In the genomic region with DNA sequence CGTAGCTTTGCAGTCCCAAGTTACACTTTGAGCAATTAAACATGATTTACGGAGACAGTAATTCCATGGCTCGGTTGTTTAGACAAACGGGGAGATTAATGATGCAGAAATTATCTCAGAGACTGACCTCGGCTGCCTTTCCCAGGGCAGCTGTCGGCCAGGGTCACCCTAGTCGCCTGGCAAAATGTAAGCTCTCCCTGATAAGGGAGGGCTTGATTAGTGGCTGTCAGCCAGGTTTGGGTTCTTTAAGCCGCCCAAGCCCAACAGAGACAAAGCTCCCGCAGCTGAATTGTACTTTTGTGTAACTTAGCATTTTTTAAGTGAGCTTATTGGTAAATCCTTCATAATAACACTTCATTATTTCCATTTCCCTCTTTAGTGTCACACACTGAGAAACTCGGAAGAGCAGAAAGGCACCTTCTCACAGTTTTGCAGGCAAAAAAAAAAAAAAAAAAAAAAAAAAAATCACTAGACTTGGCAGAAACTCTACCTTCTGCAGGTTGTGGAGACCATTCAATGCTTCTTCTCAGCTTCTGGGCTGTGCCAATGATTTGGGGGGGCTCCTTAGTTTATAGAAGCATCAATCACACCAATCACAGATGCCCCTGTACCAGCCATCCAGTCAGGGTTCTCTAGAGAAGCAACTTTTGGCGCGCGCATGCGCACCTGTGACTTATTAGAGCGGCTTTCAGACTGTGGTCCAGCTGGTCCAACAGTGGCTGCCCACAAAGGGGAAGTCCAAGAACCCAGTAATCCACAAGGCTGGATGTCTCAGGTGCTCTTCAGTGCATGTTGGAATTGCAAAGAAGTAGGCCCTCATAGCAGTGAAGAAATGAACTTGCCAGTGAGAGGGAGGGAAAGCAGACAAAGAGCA, we compare ENCODE assay signal across 10 mouse cellular contexts. TPM values are rescaled to one million over a fixed set of nuclear protein-coding genes. Genes with fewer than 3 reads are reported as not detected.
DNase-seq lines count a peak whose midpoint lies in the region; ATAC-seq and TF ChIP-seq lines count a peak whose summit lies in the region.
"Had no signal": no experiment of that assay in that cellular context is flagged by ENCODE, and none has a peak within 500 bp of the region (broad histone marks: within the 10 kb centered on the region; RNA-seq: fewer than 3 reads in every experiment).

No protein-coding gene starts in this region.

- TF ChIP-seq CTCF in heart, postnatal 0 days (IDR thresholded peaks at IDR 0.05; ENCODE audit: low read depth): no peak

- no peak overlapping the region for H3K27ac ChIP-seq in midbrain, embryonic 16.5 days (ENCODE audit: low read length)
- H3K27ac ChIP-seq in midbrain, embryonic 13.5 days: no peak overlapping the region
- no peak overlapping the region for H3K27ac ChIP-seq in heart, postnatal 0 days (ENCODE audit: low read depth)
- no peak overlapping the region for H3K27ac ChIP-seq in limb, embryonic 11.5 days (replicated peaks; ENCODE audit: low read depth, low read length)
- H3K27ac ChIP-seq in stomach, embryonic 16.5 days (ENCODE audit: low read length): peak overlapping the region; percentile 25; the same call in 1 of the 2 replicates
- H3K27ac ChIP-seq: embryonic facial prominence, embryonic 15.5 days had no signal

- no peak for ATAC-seq in midbrain, embryonic 16.5 days
- ATAC-seq in midbrain, embryonic 13.5 days: no peak
- peak; percentile 57; the same call in 1 of the 2 replicates for ATAC-seq in heart, postnatal 0 days (ENCODE audit: insufficient read depth, low read depth)
- no peak for ATAC-seq in limb, embryonic 11.5 days (ENCODE audit: insufficient number of reproducible peaks, low FRiP score, low TSS enrichment, low read depth)
- ATAC-seq in stomach, embryonic 16.5 days (ENCODE audit: insufficient read depth, low FRiP score): no peak
- ATAC-seq in erythroid progenitor cell, adult 5-6 weeks (replicated peaks; ENCODE audit: low FRiP score, poor library complexity, severe bottlenecking): no peak

- 54% methylated on average over 15 of the region's 15 CpGs for WGBS in midbrain, embryonic 16.5 days
- WGBS in midbrain, embryonic 13.5 days: 57% methylated on average over 15 of the region's 15 CpGs
- WGBS in heart, postnatal 0 days: 35% methylated on average over 15 of the region's 15 CpGs
- 19% methylated on average over 15 of the region's 15 CpGs for WGBS in limb, embryonic 11.5 days
- 26% methylated on average over 15 of the region's 15 CpGs for WGBS in stomach, embryonic 16.5 days

- H3K4me3 ChIP-seq in midbrain, embryonic 16.5 days (ENCODE audit: low read depth, low read length): no peak overlapping the region
- H3K4me3 ChIP-seq in midbrain, embryonic 13.5 days (replicated peaks): no peak overlapping the region
- H3K4me3 ChIP-seq in heart, postnatal 0 days (ENCODE audit: low read depth, low read length): 0 out of 2 replicates have a peak overlapping the region, but pooled peaks have one; percentile 8
- no peak overlapping the region for H3K4me3 ChIP-seq in limb, embryonic 11.5 days (ENCODE audit: low read depth, low read length)
- H3K4me3 ChIP-seq in stomach, embryonic 16.5 days (replicated peaks; ENCODE audit: low read length): peak overlapping the region; percentile 3
- H3K4me3 ChIP-seq: embryonic facial prominence, embryonic 15.5 days had no signal

- no peak for TF ChIP-seq EP300 in heart, postnatal 0 days (IDR thresholded peaks at IDR 0.05; ENCODE audit: low read depth)

- no peaks in the 10 kb centered on the region for H3K27me3 ChIP-seq in midbrain, embryonic 16.5 days (ENCODE audit: control insufficient read depth, insufficient read depth, low read depth, low read length)
- H3K27me3 ChIP-seq in midbrain, embryonic 13.5 days: no peaks in the 10 kb centered on the region
- peaks cover 16% of the 10 kb centered on the region; the same call in 1 of the 2 replicates for H3K27me3 ChIP-seq in heart, postnatal 0 days (ENCODE audit: control insufficient read depth, insufficient read depth, low read length)
- H3K27me3 ChIP-seq in limb, embryonic 11.5 days (ENCODE audit: control insufficient read depth, insufficient read depth, low read length): no peaks in the 10 kb centered on the region
- no peaks in the 10 kb centered on the region for H3K27me3 ChIP-seq in stomach, embryonic 16.5 days (ENCODE audit: control insufficient read depth, insufficient read depth, low read length)

- H3K4me1 ChIP-seq in midbrain, embryonic 16.5 days (ENCODE audit: control insufficient read depth, insufficient read depth, low read length): no peaks in the 10 kb centered on the region; the same call in 1 of the 2 replicates
- H3K4me1 ChIP-seq in midbrain, embryonic 13.5 days (replicated peaks): 0 out of 2 replicates have a peak, but pooled peaks cover 4% of the 10 kb centered on the region
- H3K4me1 ChIP-seq in heart, postnatal 0 days (ENCODE audit: control insufficient read depth, insufficient read depth): peaks cover 4% of the 10 kb centered on the region; the same call in 1 of the 2 replicates
- no peaks in the 10 kb centered on the region for H3K4me1 ChIP-seq in limb, embryonic 11.5 days (ENCODE audit: control insufficient read depth, insufficient read depth, low read length)
- peaks cover 12% of the 10 kb centered on the region for H3K4me1 ChIP-seq in stomach, embryonic 16.5 days (ENCODE audit: control insufficient read depth, insufficient read depth, low read length)
- H3K4me1 ChIP-seq: embryonic facial prominence, embryonic 15.5 days had no signal

- no peaks in the 10 kb centered on the region for H3K9me3 ChIP-seq in midbrain, embryonic 16.5 days (replicated peaks; ENCODE audit: control insufficient read depth, low read length, poor library complexity, severe bottlenecking)
- H3K9me3 ChIP-seq in midbrain, embryonic 13.5 days: no peaks in the 10 kb centered on the region
- no peaks in the 10 kb centered on the region for H3K9me3 ChIP-seq in heart, postnatal 0 days (replicated peaks; ENCODE audit: control insufficient read depth, low read length)
- H3K9me3 ChIP-seq in limb, embryonic 11.5 days (ENCODE audit: control insufficient read depth, low read length): no peaks in the 10 kb centered on the region
- no peaks in the 10 kb centered on the region for H3K9me3 ChIP-seq in stomach, embryonic 16.5 days (replicated peaks; ENCODE audit: control insufficient read depth, low read length)
- H3K9me3 ChIP-seq: embryonic facial prominence, embryonic 15.5 days had no signal

- peak; percentile 49 for DNase-seq in heart, postnatal 0 days (ENCODE audit: low spot score)
- peak; percentile 45 for DNase-seq in limb, embryonic 11.5 days (ENCODE audit: low spot score)
- DNase-seq in spleen, postnatal 14 days (ENCODE audit: low spot score in 2 of 2): no peak
- DNase-seq in c-Kit-positive CD71-positive TER-119-positive erythroid progenitor cells, embryonic 14.5 days (ENCODE audit: low spot score): no peak
- DNase-seq: left cerebral cortex, postnatal 4 days had no signal

- no peaks in the 10 kb centered on the region for H3K36me3 ChIP-seq in midbrain, embryonic 16.5 days (ENCODE audit: control insufficient read depth, insufficient read depth, low read length)
- no peaks in the 10 kb centered on the region for H3K36me3 ChIP-seq in midbrain, embryonic 13.5 days
- no peaks in the 10 kb centered on the region for H3K36me3 ChIP-seq in heart, postnatal 0 days (replicated peaks; ENCODE audit: control insufficient read depth, insufficient read depth, low read length)
- no peaks in the 10 kb centered on the region for H3K36me3 ChIP-seq in limb, embryonic 11.5 days (ENCODE audit: control insufficient read depth, insufficient read depth, low read length)
- H3K36me3 ChIP-seq in stomach, embryonic 16.5 days (ENCODE audit: control insufficient read depth, insufficient read depth, low read length): no peaks in the 10 kb centered on the region
- H3K36me3 ChIP-seq: embryonic facial prominence, embryonic 15.5 days had no signal

- H3K4me2 ChIP-seq in midbrain, embryonic 16.5 days (ENCODE audit: low read length): 0 out of 2 replicates have a peak overlapping the region, but pooled peaks have one; percentile 6
- H3K4me2 ChIP-seq in midbrain, embryonic 13.5 days (replicated peaks): no peak overlapping the region
- peak overlapping the region; percentile 47 for H3K4me2 ChIP-seq in heart, postnatal 0 days (ENCODE audit: low read depth, low read length)
- no peak overlapping the region for H3K4me2 ChIP-seq in limb, embryonic 11.5 days (ENCODE audit: low read depth, severe bottlenecking)
- peak overlapping the region; percentile 28 for H3K4me2 ChIP-seq in stomach, embryonic 16.5 days (ENCODE audit: low read depth, low read length)
- H3K4me2 ChIP-seq: embryonic facial prominence, embryonic 15.5 days had no signal

- no peak overlapping the region for H3K9ac ChIP-seq in midbrain, embryonic 16.5 days (ENCODE audit: low read depth, low read length)
- no peak overlapping the region for H3K9ac ChIP-seq in midbrain, embryonic 13.5 days (replicated peaks)
- no peak overlapping the region for H3K9ac ChIP-seq in heart, postnatal 0 days (replicated peaks; ENCODE audit: low read depth, low read length)
- H3K9ac ChIP-seq in limb, embryonic 11.5 days (ENCODE audit: low read length): no peak overlapping the region
- no peak overlapping the region for H3K9ac ChIP-seq in stomach, embryonic 16.5 days (ENCODE audit: low read length)
- H3K9ac ChIP-seq: embryonic facial prominence, embryonic 15.5 days had no signal

RNA-seq across cellular contexts. Expression of a gene that starts 32.0 kb away (rescaled TPM):
- polyA plus RNA-seq in midbrain, embryonic 16.5 days (2015; fragmentation: Nextera tagmentation; extraction: Ambion mirVana): 1.4 and 1.8 TPM in 2 replicates
- 0.81 and 1.4 TPM in 2 replicates for polyA plus RNA-seq in midbrain, embryonic 13.5 days (2015; fragmentation: Nextera tagmentation; extraction: Ambion mirVana)
- total RNA-seq in heart, postnatal 0 days (2014; rRNA removed; ENCODE audit: low replicate concordance): 1.1 and 3.5 TPM in 2 replicates
- 0.23 and 0.27 TPM in 2 replicates for polyA plus RNA-seq in heart, postnatal 0 days (2015; fragmentation: Nextera tagmentation; extraction: Ambion mirVana)
- 6.4 and 10.1 TPM in 2 replicates for polyA plus RNA-seq in limb, embryonic 11.5 days (2014; fragmentation: Nextera tagmentation; extraction: Ambion mirVana)
- polyA plus RNA-seq in stomach, embryonic 16.5 days (2015; fragmentation: Nextera tagmentation; extraction: Ambion mirVana): 134 and 268 TPM in 2 replicates
- total RNA-seq in erythroid progenitor cell, adult 5-6 weeks (2015; ENCODE audit: low replicate concordance): 1.3 TPM in 1 of 2 replicates, not detected in the other
- 0.51 and 2.3 TPM in 2 replicates for total RNA-seq in erythroid progenitor cell, adult 5-6 weeks (2017; ENCODE audit: low replicate concordance)
- total RNA-seq: left cerebral cortex, postnatal 4 days had no signal

Comparison
In these comparisons a context has a peak if more than half of its experiments do, and no peak if none do; other contexts are left out.
1. H3K4me2 ChIP-seq: peak in midbrain, embryonic 16.5 days (single experiment), heart, postnatal 0 days (single experiment) and stomach, embryonic 16.5 days (single experiment); none in midbrain, embryonic 13.5 days (single experiment) and limb, embryonic 11.5 days (single experiment).
2. H3K4me3 ChIP-seq: peak in heart, postnatal 0 days (single experiment) and stomach, embryonic 16.5 days (single experiment); none in midbrain, embryonic 16.5 days (single experiment), midbrain, embryonic 13.5 days (single experiment) and limb, embryonic 11.5 days (single experiment).
3. DNase-seq: peak in heart, postnatal 0 days (single experiment) and limb, embryonic 11.5 days (single experiment); none in spleen, postnatal 14 days (0 of 2) and c-Kit-positive CD71-positive TER-119-positive erythroid progenitor cells, embryonic 14.5 days (single experiment).
4. RNA of a gene that starts 32.0 kb away (polyA plus RNA-seq): 134 to 268 TPM in stomach, embryonic 16.5 days; 6.4 to 10.1 TPM in limb, embryonic 11.5 days, 1.4 to 1.8 TPM in midbrain, embryonic 16.5 days, 0.81 to 1.4 TPM in midbrain, embryonic 13.5 days and 0.23 to 0.27 TPM in heart, postnatal 0 days; every median in the first group is over 10 times any median in the second.